Mouse (Mus musculus): ENCODE data around the gene Phc2. TPM values are rescaled to one million over a fixed set of nuclear protein-coding genes. Genes with fewer than 3 reads are reported as not detected.

The Phc2 gene
- polyA plus RNA-seq, 1 experiment = 205 TPM

GRCm38 (mm10) chr4:128707384-128707783, 52.9 kb downstream of the Phc2 start:
- Histone ChIP-seq H3K79me2 (ENCODE audit: control insufficient read depth, insufficient read depth) (no peaks in the 10 kb centered on the region), H3ac (ENCODE audit: control insufficient read depth, insufficient read length, low read depth) (no peak overlapping the region), H3K4me3 (ENCODE audit: insufficient read depth, poor library complexity, severe bottlenecking) (no peak overlapping the region), H3K79me3 (ENCODE audit: low read depth) (no peaks in the 10 kb centered on the region), H3K36me3 (ENCODE audit: control insufficient read depth, insufficient read depth) (no peaks in the 10 kb centered on the region), H3K27me3 (ENCODE audit: control insufficient read depth, insufficient read depth, insufficient read length) (no peaks in the 10 kb centered on the region)
- no peak for TF ChIP-seq FOSL1 (IDR thresholded peaks at IDR 0.05; ENCODE audit: insufficient read depth, low read length, poor library complexity, severe bottlenecking)
- no peak for TF ChIP-seq CTCF (IDR thresholded peaks at IDR 0.05; ENCODE audit: control insufficient read depth, insufficient read depth, insufficient read length)
- TF ChIP-seq MYOG (IDR thresholded peaks at IDR 0.05; ENCODE audit: control insufficient read depth, extremely low read depth, insufficient read length) = no peak
- no peak for TF ChIP-seq MYOD1 (IDR thresholded peaks at IDR 0.05; ENCODE audit: control insufficient read depth, insufficient read length, low read depth)
- no peak for TF ChIP-seq MAX (IDR thresholded peaks at IDR 0.05)
- no peak for TF ChIP-seq CEBPB (IDR thresholded peaks at IDR 0.05; ENCODE audit: low read depth)
- TF ChIP-seq USF1 (IDR thresholded peaks at IDR 0.05; ENCODE audit: low read depth) = no peak

GRCm38 (mm10) chr4:128709061-128709780, 54.7 kb downstream of the Phc2 start:
- Histone ChIP-seq H3K79me3 (ENCODE audit: low read depth) (no peaks in the 10 kb centered on the region), H3ac (ENCODE audit: control insufficient read depth, insufficient read length, low read depth) (no peak overlapping the region), H3K79me2 (ENCODE audit: control insufficient read depth, insufficient read depth) (no peaks in the 10 kb centered on the region), H3K27me3 (ENCODE audit: control insufficient read depth, insufficient read depth, insufficient read length) (no peaks in the 10 kb centered on the region), H3K36me3 (ENCODE audit: control insufficient read depth, insufficient read depth) (no peaks in the 10 kb centered on the region), H3K4me3 (ENCODE audit: insufficient read depth, poor library complexity, severe bottlenecking) (no peak overlapping the region)
- no peak for TF ChIP-seq CEBPB (IDR thresholded peaks at IDR 0.05; ENCODE audit: low read depth)
- no peak for TF ChIP-seq USF1 (IDR thresholded peaks at IDR 0.05; ENCODE audit: low read depth)

- Histone ChIP-seq H3ac (ENCODE audit: control insufficient read depth, insufficient read length, low read depth) (no peak overlapping the region), H3K4me3 (ENCODE audit: insufficient read depth, poor library complexity, severe bottlenecking) (no peak overlapping the region), H3K79me2 (ENCODE audit: control insufficient read depth, insufficient read depth) (no peaks in the 10 kb centered on the region), H3K27me3 (ENCODE audit: control insufficient read depth, insufficient read depth, insufficient read length) (no peaks in the 10 kb centered on the region), H3K79me3 (ENCODE audit: low read depth) (no peaks in the 10 kb centered on the region), H3K36me3 (ENCODE audit: control insufficient read depth, insufficient read depth) (no peaks in the 10 kb centered on the region)
- TF ChIP-seq MYOG (IDR thresholded peaks at IDR 0.05; ENCODE audit: control insufficient read depth, extremely low read depth, insufficient read length) (no peak), CEBPB (IDR thresholded peaks at IDR 0.05; ENCODE audit: low read depth) (no peak), MYOD1 (IDR thresholded peaks at IDR 0.05; ENCODE audit: control insufficient read depth, insufficient read length, low read depth) (no peak), CTCF (IDR thresholded peaks at IDR 0.05; ENCODE audit: control insufficient read depth, insufficient read depth, insufficient read length) (no peak), MAX (IDR thresholded peaks at IDR 0.05) (no peak), FOSL1 (IDR thresholded peaks at IDR 0.05; ENCODE audit: insufficient read depth, low read length, poor library complexity, severe bottlenecking) (no peak), USF1 (IDR thresholded peaks at IDR 0.05; ENCODE audit: low read depth) (no peak)
Observed at GRCm38 (mm10) chr4:128709781-128710166, 55.3 kb downstream of the Phc2 start.

- H3ac ChIP-seq (ENCODE audit: control insufficient read depth, insufficient read length, low read depth) = no peak overlapping the region
- no peaks in the 10 kb centered on the region for H3K79me2 ChIP-seq (ENCODE audit: control insufficient read depth, insufficient read depth)
- H3K36me3 ChIP-seq (ENCODE audit: control insufficient read depth, insufficient read depth) = no peaks in the 10 kb centered on the region
- no peak for TF ChIP-seq MAX (IDR thresholded peaks at IDR 0.05)
- TF ChIP-seq MYOD1 (IDR thresholded peaks at IDR 0.05; ENCODE audit: control insufficient read depth, insufficient read length, low read depth) = no peak
- no peak for TF ChIP-seq CEBPB (IDR thresholded peaks at IDR 0.05; ENCODE audit: low read depth)
- no peak for TF ChIP-seq USF1 (IDR thresholded peaks at IDR 0.05; ENCODE audit: low read depth)
- no peak for TF ChIP-seq FOSL1 (IDR thresholded peaks at IDR 0.05; ENCODE audit: insufficient read depth, low read length, poor library complexity, severe bottlenecking)
- no peak for TF ChIP-seq MYOG (IDR thresholded peaks at IDR 0.05; ENCODE audit: control insufficient read depth, extremely low read depth, insufficient read length)
- TF ChIP-seq CTCF (IDR thresholded peaks at IDR 0.05; ENCODE audit: control insufficient read depth, insufficient read depth, insufficient read length) = no peak
- no peaks in the 10 kb centered on the region for H3K27me3 ChIP-seq (ENCODE audit: control insufficient read depth, insufficient read depth, insufficient read length)
- no peak overlapping the region for H3K4me3 ChIP-seq (ENCODE audit: insufficient read depth, poor library complexity, severe bottlenecking)
- H3K79me3 ChIP-seq (ENCODE audit: low read depth) = no peaks in the 10 kb centered on the region
Observed at GRCm38 (mm10) chr4:128710286-128710685, 55.8 kb downstream of the Phc2 start.

- H3K4me3 ChIP-seq (ENCODE audit: insufficient read depth, poor library complexity, severe bottlenecking) = no peak overlapping the region
- no peaks in the 10 kb centered on the region for H3K79me3 ChIP-seq (ENCODE audit: low read depth)
- H3K79me2 ChIP-seq (ENCODE audit: control insufficient read depth, insufficient read depth) = no peaks in the 10 kb centered on the region
- H3ac ChIP-seq (ENCODE audit: control insufficient read depth, insufficient read length, low read depth) = no peak overlapping the region
- TF ChIP-seq MAX (IDR thresholded peaks at IDR 0.05) = no peak
- TF ChIP-seq CEBPB (IDR thresholded peaks at IDR 0.05; ENCODE audit: low read depth) = no peak
- TF ChIP-seq MYOD1 (IDR thresholded peaks at IDR 0.05; ENCODE audit: control insufficient read depth, insufficient read length, low read depth) = no peak
- TF ChIP-seq MYOG (IDR thresholded peaks at IDR 0.05; ENCODE audit: control insufficient read depth, extremely low read depth, insufficient read length) = no peak
- no peaks in the 10 kb centered on the region for H3K36me3 ChIP-seq (ENCODE audit: control insufficient read depth, insufficient read depth)
- H3K27me3 ChIP-seq (ENCODE audit: control insufficient read depth, insufficient read depth, insufficient read length) = no peaks in the 10 kb centered on the region
Observed at GRCm38 (mm10) chr4:128710800-128711199, 56.3 kb downstream of the Phc2 start.

GRCm38 (mm10) chr4:128711455-128712135, 57.1 kb downstream of the Phc2 start:
- peak overlapping the region; percentile 51 for H3ac ChIP-seq (ENCODE audit: control insufficient read depth, insufficient read length, low read depth)
- TF ChIP-seq MAX (IDR thresholded peaks at IDR 0.05) = peak; percentile 53
- no peak for TF ChIP-seq MYOG (IDR thresholded peaks at IDR 0.05; ENCODE audit: control insufficient read depth, extremely low read depth, insufficient read length)
- TF ChIP-seq FOSL1 (IDR thresholded peaks at IDR 0.05; ENCODE audit: insufficient read depth, low read length, poor library complexity, severe bottlenecking) = no peak
- no peak for TF ChIP-seq MYOD1 (IDR thresholded peaks at IDR 0.05; ENCODE audit: control insufficient read depth, insufficient read length, low read depth)
- no peak for TF ChIP-seq CEBPB (IDR thresholded peaks at IDR 0.05; ENCODE audit: low read depth)
- TF ChIP-seq USF1 (IDR thresholded peaks at IDR 0.05; ENCODE audit: low read depth) = no peak
- peak; percentile 95 for TF ChIP-seq CTCF (IDR thresholded peaks at IDR 0.05; ENCODE audit: control insufficient read depth, insufficient read depth, insufficient read length)
- H3K36me3 ChIP-seq (ENCODE audit: control insufficient read depth, insufficient read depth) = no peaks in the 10 kb centered on the region
- H3K4me3 ChIP-seq (ENCODE audit: insufficient read depth, poor library complexity, severe bottlenecking) = peak overlapping the region; percentile 23
- no peaks in the 10 kb centered on the region for H3K79me2 ChIP-seq (ENCODE audit: control insufficient read depth, insufficient read depth)
- H3K79me3 ChIP-seq (ENCODE audit: low read depth) = no peaks in the 10 kb centered on the region
- H3K27me3 ChIP-seq (ENCODE audit: control insufficient read depth, insufficient read depth, insufficient read length) = no peaks in the 10 kb centered on the region

Data from C2C12 (cell line).